Mouse (Mus musculus) urinary bladder, postnatal 10 days (tissue): ENCODE data around the gene Pdss2.

Experiments
- DNase-seq: peaks from one replicate; pipeline ENCODE4 v3.0.0; 2022; ENCODE audit warnings: low spot score

Gene Pdss2

GRCm38 (mm10) chr10:43312658-43313417 is 91.6 kb downstream of the Pdss2 start:
- no peak for DNase-seq

- DNase-seq, result no peak
Measured at GRCm38 (mm10) chr10:43315228-43315627, 93.9 kb downstream of the Pdss2 start.

- no peak for DNase-seq
Measured at GRCm38 (mm10) chr10:43317327-43317951, 96.2 kb downstream of the Pdss2 start.

GRCm38 (mm10) chr10:43321019-43321418 is 99.7 kb downstream of the Pdss2 start:
- no peak for DNase-seq

- no peak for DNase-seq
Measured at GRCm38 (mm10) chr10:43322446-43323178, 101.3 kb downstream of the Pdss2 start.

- DNase-seq, result no peak
Measured at GRCm38 (mm10) chr10:43323386-43323785, 102.1 kb downstream of the Pdss2 start.

GRCm38 (mm10) chr10:43329813-43330212 is 108.5 kb downstream of the Pdss2 start:
- no peak for DNase-seq

- DNase-seq, result no peak
Measured at GRCm38 (mm10) chr10:43330691-43331090, 109.4 kb downstream of the Pdss2 start.

- no peak for DNase-seq
Measured at GRCm38 (mm10) chr10:43331931-43332701, 110.8 kb downstream of the Pdss2 start.

GRCm38 (mm10) chr10:43335874-43336273 is 114.6 kb downstream of the Pdss2 start:
- DNase-seq, result no peak

- DNase-seq, result no peak
Measured at GRCm38 (mm10) chr10:43337110-43337509, 115.8 kb downstream of the Pdss2 start.

- DNase-seq, result no peak
Measured at GRCm38 (mm10) chr10:43339811-43340210, 118.5 kb downstream of the Pdss2 start.

- no peak for DNase-seq
Measured at GRCm38 (mm10) chr10:43349718-43350117, 128.4 kb downstream of the Pdss2 start.

GRCm38 (mm10) chr10:43357884-43358283 is 136.6 kb downstream of the Pdss2 start:
- DNase-seq, result no peak

GRCm38 (mm10) chr10:43362947-43363346 is 141.7 kb downstream of the Pdss2 start:
- DNase-seq, result no peak

GRCm38 (mm10) chr10:43363431-43363851 is 142.2 kb downstream of the Pdss2 start:
- no peak for DNase-seq

- DNase-seq, result no peak
Measured at GRCm38 (mm10) chr10:43365909-43366308, 144.6 kb downstream of the Pdss2 start.

GRCm38 (mm10) chr10:43368611-43369010 is 147.3 kb downstream of the Pdss2 start:
- no peak for DNase-seq

- no peak for DNase-seq
Measured at GRCm38 (mm10) chr10:43372315-43372714, 151.0 kb downstream of the Pdss2 start.

- no peak for DNase-seq
Measured at GRCm38 (mm10) chr10:43373035-43373434, 151.7 kb downstream of the Pdss2 start.

- no peak for DNase-seq
Measured at GRCm38 (mm10) chr10:43373666-43374065, 152.4 kb downstream of the Pdss2 start.

- DNase-seq, result no peak
Measured at GRCm38 (mm10) chr10:43375286-43375685, 154.0 kb downstream of the Pdss2 start.
